Mouse (Mus musculus): ENCODE data around the gene Pex7.
A peak's percentile ranks its signal among the peaks of the same experiment; 100 is the strongest.
"Not testable (repeated sequence)": the region's sequence is repeated elsewhere in the genome, so short reads cannot be mapped to it uniquely, and the experiment has no call there.

The Pex7 gene

GRCm38 (mm10) chr10:19933511-19934383 lies 26.3 kb upstream of the Pex7 start:
- peak; percentile 79 to 80 for DNase-seq (ENCODE audit: low spot score in 2 of 2)

- no peak for DNase-seq (ENCODE audit: low spot score in 2 of 2)
Observed at GRCm38 (mm10) chr10:19932986-19933385, 25.5 kb upstream of the Pex7 start.

- no peak for DNase-seq (ENCODE audit: low spot score in 2 of 2)
Observed at GRCm38 (mm10) chr10:19928205-19928604, 20.7 kb upstream of the Pex7 start.

GRCm38 (mm10) chr10:19926391-19926897 lies 19.0 kb upstream of the Pex7 start:
- not testable (repeated sequence) for DNase-seq (ENCODE audit: low spot score in 2 of 2)

GRCm38 (mm10) chr10:19924256-19924655 lies 16.8 kb upstream of the Pex7 start:
- no peak for DNase-seq (ENCODE audit: low spot score in 2 of 2)

- DNase-seq (ENCODE audit: low spot score in 2 of 2), result no peak
Observed at GRCm38 (mm10) chr10:19922410-19922809, 14.9 kb upstream of the Pex7 start.

GRCm38 (mm10) chr10:19915301-19915700 lies 7.8 kb upstream of the Pex7 start:
- DNase-seq (ENCODE audit: low spot score in 2 of 2), result peak; percentile 46 to 73

GRCm38 (mm10) chr10:19913806-19914205 lies 6.3 kb upstream of the Pex7 start:
- no peak for DNase-seq (ENCODE audit: low spot score in 2 of 2)

- no peak for DNase-seq (ENCODE audit: low spot score in 2 of 2)
Observed at GRCm38 (mm10) chr10:19911583-19911982, 4.1 kb upstream of the Pex7 start.

GRCm38 (mm10) chr10:19910516-19910915 lies 3.0 kb upstream of the Pex7 start:
- no peak for DNase-seq (ENCODE audit: low spot score in 2 of 2)

GRCm38 (mm10) chr10:19908076-19908475 lies 587 bp upstream of the Pex7 start:
- no peak for DNase-seq (ENCODE audit: low spot score in 2 of 2)

- DNase-seq (ENCODE audit: low spot score in 2 of 2), result peak; percentile 61 to 83
Observed at GRCm38 (mm10) chr10:19904077-19904820, 3.2 kb downstream of the Pex7 start.

GRCm38 (mm10) chr10:19901992-19902391 lies 5.5 kb downstream of the Pex7 start:
- no peak for DNase-seq (ENCODE audit: low spot score in 2 of 2)

GRCm38 (mm10) chr10:19900191-19900590 lies 7.3 kb downstream of the Pex7 start:
- no peak for DNase-seq (ENCODE audit: low spot score in 2 of 2)

GRCm38 (mm10) chr10:19893976-19894375 lies 13.5 kb downstream of the Pex7 start:
- DNase-seq (ENCODE audit: low spot score in 2 of 2), result peak in 1 of 2 experiments; percentile 51

GRCm38 (mm10) chr10:19893146-19893545 lies 14.3 kb downstream of the Pex7 start:
- DNase-seq (ENCODE audit: low spot score in 2 of 2), result no peak

GRCm38 (mm10) chr10:19891686-19892085 lies 15.8 kb downstream of the Pex7 start:
- no peak for DNase-seq (ENCODE audit: low spot score in 2 of 2)

- no peak for DNase-seq (ENCODE audit: low spot score in 2 of 2)
Observed at GRCm38 (mm10) chr10:19889908-19890307, 17.6 kb downstream of the Pex7 start.

- DNase-seq (ENCODE audit: low spot score in 2 of 2), result no peak
Observed at GRCm38 (mm10) chr10:19886249-19886648, 21.2 kb downstream of the Pex7 start.

GRCm38 (mm10) chr10:19884409-19884808 lies 23.1 kb downstream of the Pex7 start:
- DNase-seq (ENCODE audit: low spot score in 2 of 2), result no peak

GRCm38 (mm10) chr10:19880437-19880836 lies 27.1 kb downstream of the Pex7 start:
- DNase-seq (ENCODE audit: low spot score in 2 of 2), result no peak

GRCm38 (mm10) chr10:19879161-19879560 lies 28.3 kb downstream of the Pex7 start:
- DNase-seq (ENCODE audit: low spot score in 2 of 2), result no peak

GRCm38 (mm10) chr10:19877679-19878078 lies 29.8 kb downstream of the Pex7 start:
- DNase-seq (ENCODE audit: low spot score in 2 of 2), result no peak

All from frontal cortex, postnatal 36 days (tissue).